Mouse (Mus musculus): Measurements from ENCODE around the gene Gm21093.
"Not testable (repeated sequence)": the region's sequence is repeated elsewhere in the genome, so short reads cannot be mapped to it uniquely, and the experiment has no call there.

Gene Gm21093

GRCm38 (mm10) chr4:42034626-42035025 is at the start of gene Gm21093:
Gene Gm21093 (minus strand): TSS chr4:42034726.
- not testable (repeated sequence) for DNase-seq (ENCODE audit: low read depth, low spot score)
